Mouse (Mus musculus) 416B (cell line): Measurements from ENCODE around the gene Tob2.
A peak's percentile ranks its signal among the peaks of the same experiment; 100 is the strongest.

ENCODE experiments used
- DNase-seq: peaks from one replicate; pipeline ENCODE4 v3.0.0; 2011; ENCODE audit warnings: low read depth

The Tob2 gene

DNA sequence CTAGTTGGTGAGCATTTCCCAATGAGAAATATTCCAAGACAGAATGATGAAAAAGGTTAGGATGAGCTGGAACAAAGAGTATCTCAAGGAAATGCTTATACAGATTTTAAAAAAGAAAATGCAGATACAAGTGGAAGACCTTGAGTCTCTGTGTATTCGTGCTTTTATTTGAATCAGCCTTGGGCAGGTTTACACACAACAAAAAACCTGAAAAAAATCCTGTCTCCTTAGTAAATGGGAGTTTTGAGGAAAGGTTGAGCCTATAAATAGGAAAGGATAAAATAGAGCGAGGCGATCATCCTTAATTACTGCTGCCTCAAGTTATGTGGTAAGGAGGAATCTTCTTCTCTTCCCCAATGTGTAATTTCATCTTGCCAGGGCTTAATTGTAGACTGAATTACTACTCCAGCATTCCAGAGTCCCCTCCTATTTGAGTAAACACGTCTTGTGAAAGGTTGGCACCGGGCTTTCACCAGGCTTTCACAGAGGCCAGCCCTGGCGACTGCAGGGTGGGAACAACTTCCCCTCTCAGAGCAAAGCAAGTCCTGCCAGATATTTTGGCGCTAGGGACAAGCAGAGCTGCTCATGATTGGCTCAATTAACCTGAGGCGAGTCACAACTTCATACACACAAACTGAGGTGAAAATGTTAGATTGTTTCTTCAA is 2.0 kb upstream of the Tob2 start:
- DNase-seq, result peak; percentile 79

DNA sequence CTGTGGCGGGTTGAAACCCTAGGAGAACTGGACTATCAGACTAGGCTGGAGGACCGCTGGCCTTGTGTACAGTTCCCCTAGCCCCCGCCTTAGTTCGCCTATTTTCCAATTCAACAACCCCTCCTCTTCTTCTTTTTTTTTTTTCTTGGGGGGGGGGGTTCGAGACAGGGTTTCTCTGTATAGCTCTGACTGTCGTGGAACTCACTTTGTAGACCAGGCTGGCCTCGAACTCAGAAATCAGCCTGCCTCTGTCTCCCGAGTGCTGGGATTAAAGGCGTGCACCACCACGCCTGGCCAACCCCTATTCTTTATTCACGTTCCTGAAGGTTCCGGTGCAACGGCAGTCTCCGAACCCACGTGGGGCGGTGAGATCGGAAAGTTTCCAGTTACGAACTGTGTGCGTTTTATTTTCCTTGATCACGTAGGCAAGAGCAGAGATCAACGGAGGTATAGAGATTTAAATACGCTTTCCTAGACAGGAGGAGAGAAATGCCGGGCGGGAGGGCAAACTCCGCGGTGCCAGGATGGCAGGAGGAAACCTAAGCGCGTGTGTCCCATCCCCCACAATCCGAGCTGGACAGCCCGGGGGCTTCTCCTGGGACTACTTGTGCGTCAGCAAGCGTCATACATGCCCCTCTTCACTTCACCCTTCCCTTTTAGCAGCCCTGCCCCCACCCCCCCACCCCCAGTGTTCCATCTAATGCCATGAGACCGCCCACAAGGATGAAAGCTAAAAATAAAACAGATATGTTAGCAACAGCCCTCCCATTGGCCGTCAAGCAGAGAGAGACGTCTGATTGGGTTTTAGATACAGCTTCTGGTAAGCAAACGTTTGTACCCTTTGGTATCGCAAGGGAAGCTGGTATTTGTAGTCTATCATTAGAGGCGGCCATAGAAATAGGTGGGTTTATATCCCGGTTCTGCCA is 997 bp upstream of the Tob2 start:
- DNase-seq, result peak; percentile 99

DNA sequence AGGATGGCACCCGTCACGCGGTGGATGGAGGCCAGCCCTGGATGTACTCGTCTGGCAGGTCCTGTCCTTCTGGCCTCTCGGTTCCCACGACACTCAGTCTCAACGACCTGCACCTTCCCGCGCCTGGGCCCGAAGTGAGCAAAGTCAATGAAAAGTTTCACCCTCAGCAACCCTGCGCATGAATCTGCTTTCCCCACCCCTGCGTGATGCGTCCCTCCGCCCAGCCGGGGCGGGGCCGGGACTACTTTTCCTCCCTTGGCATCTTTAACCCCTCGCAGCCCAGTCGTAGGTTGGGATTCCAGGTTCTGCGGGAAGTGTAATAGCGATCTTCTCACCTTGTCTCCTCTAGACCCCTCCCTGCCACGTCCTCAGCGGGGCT is 469 bp downstream of the Tob2 start:
- DNase-seq, result peak; percentile 94

DNA sequence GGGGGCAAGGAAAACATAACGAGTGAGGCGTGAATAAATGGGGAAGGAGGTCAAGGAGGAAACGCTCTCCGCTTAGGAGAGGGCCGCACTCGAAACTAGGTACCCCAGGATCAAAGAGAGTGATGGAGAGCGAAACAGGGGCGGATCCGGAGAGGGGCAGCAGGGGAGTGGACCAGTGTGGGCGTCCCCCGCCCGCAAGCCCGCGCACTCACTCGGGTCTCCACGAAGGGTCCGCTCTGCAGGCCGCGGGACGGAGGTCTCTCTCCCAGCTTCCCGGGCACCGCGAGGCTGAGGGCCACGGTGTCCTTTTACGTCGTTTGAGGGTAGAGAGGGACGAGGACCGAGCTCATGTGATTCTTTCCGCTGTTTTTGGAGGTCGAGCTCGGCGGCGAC is 876 bp downstream of the Tob2 start:
- DNase-seq, result no peak

DNA sequence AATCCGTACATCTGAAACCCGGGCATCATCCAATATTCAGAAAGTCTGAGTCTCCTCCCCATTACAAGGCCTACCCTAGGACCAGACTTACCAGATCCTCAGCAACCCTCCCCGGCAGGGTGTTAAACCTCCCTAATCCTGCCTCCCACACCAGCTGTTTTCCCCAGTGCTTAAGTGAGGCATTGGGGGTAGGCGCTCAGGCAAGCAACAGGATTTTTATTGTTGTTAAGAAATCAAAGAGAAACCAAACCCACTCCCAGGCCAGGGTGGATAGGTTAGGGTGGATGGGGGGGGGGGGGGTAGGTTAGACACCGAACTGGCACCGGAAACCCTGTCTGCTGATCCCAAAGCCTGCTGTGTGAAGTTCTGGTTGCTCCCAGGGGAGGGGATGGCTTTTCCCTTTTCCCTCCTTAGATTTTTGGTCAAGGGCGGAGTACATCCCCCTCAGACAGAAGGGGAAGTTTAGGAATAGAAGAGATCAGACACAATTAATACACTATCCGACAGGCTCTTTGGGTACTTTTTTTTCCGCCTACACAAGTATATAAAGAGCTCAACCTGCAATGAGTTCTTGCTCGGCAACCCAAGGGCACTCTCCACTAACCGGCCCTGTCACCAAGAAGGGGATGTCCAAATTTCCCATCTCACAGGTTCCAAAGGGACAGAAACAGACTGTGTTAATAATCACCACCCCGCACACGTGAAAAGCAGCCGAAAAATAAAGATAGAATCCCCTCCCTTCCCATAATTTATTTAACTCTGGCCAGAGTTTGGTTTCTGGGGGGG is 1.5 kb downstream of the Tob2 start:
- peak; percentile 48 for DNase-seq

DNA sequence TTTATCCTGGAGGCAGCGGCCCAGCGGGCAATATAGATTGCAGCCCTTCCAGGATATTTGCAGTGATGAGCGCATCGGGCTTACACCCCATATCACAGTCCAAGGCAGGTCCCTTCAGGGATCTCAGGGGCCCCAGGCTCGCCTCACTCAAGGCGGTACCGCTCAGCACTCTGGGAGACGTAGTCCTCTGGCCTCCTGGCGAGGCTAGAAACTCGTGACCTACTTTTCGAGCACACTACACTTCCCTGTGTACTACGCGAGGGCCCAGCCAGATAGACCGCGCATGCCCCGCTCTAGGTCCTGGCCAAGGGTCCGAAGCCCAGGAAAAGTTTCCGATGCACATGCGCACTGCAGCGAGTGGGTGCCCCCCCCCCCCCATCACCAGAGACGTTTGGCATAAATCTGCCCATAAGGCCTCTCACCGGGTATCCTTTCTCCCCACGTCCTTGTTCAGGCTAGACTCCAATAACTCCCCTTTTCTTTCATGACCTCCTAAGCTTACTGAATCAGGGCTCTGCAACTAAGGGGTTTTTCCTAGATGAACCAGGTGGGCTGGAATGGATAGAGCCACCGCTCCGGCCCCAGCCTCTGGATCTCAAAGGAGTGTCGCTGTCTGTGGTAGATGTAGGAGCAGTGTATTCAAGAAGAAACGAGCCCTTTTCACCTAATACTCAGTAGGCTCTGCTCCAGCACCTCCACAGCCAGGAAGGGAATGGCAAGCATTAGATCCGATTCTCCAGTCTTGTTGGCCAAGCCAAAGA is 2.4 kb downstream of the Tob2 start:
- peak; percentile 96 for DNase-seq

DNA sequence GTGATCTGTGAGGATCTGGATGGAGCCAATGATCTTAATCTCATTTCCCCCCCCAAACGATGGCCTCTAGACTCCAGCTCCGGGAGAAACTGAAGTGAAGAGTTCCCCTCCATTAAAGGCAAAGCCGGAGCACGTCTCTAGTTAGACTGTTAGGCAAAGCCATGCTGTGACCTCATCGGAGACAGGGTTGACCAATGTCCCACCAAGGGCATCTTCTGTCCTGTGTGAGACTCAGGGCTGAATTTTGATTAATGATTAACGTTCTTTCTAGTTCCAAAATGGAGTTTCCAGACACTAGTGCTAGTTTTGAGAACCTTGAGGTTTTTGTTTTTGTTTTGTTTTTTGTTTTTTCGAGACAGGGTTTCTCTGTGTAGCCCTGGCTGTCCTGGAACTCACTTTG is 5.5 kb downstream of the Tob2 start:
- DNase-seq, result no peak

DNA sequence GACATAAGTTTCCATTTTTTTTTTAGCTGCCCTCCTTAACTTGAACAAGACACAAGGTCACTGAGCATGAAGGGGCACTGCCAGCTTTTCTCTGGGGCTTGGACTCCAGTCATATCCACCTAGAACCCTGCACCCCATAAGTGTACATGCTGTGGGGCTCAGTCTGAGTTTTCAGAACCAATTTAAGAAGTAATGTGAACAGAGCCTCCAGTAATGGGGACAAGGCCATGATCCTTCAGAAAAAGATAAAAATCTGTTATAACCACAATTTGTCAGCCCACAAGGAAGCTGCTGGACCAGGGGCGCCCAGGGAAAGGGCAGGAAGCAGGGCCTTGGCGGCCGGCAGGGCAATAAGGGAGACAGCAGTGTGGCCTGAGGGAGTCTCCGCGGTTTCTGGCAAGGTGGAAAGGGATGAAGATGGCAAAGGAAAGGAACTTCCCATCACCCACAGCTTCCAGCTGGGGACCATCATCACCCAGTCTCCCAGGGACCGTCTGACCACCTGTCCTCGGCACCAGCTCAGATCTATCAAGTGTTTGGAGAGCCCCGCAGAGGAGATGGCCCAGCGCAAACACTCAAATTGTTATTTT is 6.1 kb downstream of the Tob2 start:
- DNase-seq, result no peak

DNA sequence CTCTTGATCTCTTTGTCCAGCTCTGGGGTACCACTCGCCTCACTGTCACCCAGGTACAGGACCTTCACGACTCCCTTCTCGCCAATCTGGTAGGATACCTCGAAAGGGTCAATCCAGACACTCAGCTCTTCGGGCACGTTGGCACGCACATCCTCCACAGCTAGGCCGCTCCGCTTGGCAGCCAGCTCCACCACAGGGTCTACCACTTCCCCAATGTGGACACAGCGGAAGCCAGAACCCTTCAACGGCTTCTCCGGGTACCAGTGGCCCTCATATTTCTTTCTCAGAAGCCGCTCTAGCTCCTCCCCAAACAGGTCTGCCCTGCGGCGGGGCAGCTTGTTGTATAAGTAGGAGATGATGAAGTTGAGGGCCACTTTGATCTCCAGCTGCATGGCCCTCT is 7.2 kb downstream of the Tob2 start:
- DNase-seq, result no peak

DNA sequence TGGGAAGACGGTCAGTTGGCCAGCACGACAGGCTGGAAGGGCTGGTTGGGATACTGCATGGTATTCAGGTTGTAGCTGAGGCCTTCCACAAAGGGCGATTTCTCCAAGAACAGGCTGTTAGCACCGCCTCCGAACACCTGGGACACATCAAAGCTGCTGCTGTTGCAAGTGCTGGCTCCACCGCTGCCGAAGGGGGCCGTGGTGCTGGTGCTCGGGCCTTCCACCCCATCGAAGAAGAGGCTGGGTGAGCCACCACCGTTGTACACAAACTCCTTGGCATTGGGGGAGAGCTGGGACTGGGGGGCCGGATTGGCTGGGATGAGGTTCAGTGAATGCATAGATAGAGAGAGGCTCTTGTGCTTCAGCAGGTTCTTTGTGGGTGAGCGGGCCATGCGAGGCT is 7.9 kb downstream of the Tob2 start:
- DNase-seq, result no peak

DNA sequence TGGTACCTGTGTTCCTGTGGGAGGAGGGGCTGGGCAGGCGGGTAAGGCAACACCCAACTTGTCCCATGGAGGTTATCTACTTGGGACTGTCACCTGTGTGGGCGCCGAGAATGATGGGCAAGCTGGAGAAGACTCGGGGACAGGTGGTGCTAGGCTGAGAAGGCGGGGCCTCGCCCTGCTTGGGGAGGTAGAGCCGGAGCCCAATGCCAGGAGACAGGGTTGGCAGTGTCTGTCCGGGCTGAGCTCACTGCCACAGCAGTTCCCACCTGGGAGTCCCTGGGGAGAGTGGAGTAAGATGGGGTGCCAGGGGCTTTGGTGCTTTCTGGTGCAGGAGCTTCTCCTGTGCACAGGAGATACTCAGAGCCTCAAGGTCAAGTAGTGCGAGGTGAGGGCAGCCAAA is 9.5 kb downstream of the Tob2 start:
- no peak for DNase-seq

DNA sequence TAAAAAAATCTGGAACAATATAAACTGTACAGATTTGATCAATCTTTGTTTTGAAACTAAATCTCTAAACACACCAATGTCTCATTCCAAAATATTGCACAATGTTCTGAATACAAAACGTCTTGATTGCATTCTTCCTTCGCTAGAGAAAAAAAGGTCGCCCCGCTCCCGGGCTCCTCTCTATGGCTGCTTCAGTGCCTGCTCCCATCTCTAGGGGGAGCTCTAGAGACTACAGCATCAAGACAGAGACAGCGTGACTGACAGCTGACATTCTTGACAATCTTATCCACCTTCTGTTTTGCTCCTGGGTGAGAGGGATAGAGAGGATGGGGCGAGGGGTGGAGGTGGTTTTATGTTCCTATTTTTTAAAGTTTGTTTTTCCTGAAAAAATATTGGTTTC is 10.3 kb downstream of the Tob2 start:
- DNase-seq, result peak; percentile 71

DNA sequence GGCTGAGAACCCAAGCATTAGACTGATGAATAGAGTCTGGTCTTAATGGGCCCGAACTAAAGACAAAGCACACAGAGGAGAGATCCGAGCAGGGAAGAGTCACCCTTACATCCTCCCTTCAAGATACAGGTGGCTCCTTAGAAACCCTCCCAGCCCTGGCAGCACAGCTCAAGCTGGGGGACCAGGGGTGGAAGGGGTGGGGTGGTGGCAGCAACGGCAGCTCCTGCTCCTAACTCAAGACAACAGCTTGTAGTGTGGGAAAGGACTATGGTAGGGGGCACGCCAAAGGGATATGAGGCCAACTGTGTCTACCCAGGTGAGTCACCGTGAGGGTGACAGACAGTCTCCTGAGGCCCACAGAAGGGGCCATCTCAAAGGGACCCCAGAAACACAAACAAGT is 10.7 kb downstream of the Tob2 start:
- no peak for DNase-seq

DNA sequence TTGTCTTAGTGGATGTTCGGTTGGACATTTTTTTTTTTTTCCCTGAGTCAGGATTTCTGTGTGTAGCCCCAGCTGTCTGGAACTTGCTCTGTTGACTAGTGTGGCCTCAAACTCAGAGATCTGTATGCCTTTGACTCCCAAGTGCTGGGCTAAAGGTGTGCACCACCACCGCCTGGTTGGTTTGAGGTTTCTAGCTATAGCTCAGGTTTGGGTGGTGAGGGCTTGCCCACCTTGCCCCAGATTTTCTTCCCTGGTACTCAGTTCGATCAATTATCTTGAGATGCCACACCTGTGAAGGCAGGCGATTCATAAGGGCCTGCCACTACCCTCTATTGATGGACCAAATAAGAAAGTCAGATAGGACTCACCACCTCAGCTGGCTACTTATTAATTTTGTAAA is 11.4 kb downstream of the Tob2 start:
- no peak for DNase-seq

DNA sequence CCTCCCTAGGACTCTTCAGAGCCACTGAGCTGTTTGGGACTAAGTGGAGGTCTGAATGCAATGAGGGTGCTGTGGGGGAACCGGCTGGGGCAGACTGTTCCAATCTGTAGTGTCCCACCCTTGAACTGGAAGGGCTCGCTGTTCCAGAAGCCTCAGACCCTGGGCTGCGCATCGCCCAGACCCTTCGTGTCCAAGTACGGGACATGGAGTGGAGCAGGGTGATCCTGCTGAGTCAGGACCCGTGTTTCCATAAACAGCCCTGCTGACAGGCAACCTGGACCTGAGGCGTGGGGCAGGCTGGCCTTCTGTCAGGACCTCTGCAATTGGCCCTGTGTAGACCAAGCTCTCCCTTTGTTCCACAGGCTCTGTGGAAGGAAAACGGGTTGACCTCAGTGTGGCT is 11.8 kb downstream of the Tob2 start:
- no peak for DNase-seq

DNA sequence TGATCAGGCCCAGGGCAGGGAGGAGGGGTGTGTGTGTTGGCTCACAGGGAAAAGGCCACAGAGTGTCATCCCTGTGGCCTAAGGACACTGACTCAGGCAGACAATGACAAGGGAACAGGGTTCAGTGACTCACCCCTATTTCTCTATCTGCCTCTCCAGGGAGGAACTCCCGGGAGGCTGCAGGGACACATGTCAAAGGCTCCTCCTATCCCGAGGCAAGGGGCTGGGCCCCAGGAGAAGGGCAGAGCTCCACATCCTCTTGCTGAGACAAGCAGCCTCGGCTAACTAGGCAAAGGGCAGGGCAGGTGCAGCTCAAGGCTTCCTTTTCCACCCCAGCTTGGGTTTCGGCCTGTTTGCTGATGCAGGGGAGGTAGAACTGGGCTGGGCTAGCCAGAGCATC is 12.9 kb downstream of the Tob2 start:
- peak; percentile 82 for DNase-seq

DNA sequence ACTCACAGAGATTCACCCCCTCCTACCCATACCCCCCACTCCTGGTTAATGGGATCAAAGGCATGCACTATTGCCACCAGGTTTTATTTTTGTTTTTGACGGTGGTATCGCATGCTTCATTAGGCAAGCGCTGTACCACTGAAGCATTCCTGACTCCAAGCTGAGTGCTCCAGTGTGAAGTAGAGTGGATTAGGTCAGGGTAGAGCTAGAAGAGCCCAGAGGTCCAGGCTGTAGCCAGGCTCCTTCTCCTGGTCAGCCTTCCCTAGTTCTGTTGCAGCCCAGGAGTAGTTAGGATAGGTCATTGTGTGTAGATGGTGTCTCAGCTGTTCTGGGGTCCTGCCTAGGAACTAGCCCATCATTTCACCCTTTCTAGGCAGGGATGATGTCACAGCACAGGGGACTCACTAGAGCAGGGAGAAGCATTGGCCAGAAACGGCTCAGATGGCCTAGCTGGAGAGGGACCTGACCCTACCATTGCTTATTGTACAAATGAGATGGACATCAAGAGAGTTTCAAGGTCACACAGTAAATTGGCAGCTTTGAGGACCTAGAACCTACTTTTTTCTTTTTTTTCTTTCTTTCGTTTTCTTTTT is 13.5 kb downstream of the Tob2 start:
- DNase-seq, result no peak

DNA sequence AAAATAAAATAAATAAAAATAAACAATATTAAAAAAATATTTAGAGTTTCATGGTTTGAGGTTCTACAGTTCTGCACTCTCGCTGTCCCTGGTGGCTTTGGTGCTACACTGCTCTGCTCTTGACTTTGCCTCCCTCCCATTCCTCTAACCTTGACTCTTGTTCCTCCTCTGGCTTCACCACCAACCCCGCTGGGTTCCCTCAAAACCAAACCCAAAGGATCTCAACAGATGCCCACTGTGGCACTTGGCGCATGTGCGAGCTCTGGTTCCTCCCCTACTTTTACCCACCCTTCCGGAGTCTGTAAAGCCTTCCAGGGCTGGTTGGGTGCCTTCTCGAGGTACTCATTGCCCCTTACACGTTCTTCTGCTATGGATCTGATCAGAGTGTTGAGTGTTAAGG is 16.3 kb downstream of the Tob2 start:
- no peak for DNase-seq

DNA sequence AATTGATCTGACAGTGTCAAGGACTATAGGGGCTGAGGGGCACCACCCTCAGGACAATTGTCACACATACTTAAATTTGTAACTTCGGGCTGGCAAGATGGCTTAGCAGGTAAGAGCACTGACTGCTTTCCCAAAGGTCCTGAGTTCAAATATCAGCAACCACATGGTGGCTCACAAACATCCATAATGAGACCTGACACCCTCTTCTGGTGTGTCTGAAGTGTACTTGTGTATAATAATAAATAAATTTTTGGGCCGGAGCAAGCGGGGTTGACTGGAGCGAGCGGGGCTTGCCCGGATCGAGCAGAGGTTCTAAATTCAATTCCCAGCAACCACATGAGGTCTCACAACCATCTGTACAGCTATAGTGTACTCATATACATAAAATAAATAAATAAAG is 18.3 kb downstream of the Tob2 start:
- no peak for DNase-seq

DNA sequence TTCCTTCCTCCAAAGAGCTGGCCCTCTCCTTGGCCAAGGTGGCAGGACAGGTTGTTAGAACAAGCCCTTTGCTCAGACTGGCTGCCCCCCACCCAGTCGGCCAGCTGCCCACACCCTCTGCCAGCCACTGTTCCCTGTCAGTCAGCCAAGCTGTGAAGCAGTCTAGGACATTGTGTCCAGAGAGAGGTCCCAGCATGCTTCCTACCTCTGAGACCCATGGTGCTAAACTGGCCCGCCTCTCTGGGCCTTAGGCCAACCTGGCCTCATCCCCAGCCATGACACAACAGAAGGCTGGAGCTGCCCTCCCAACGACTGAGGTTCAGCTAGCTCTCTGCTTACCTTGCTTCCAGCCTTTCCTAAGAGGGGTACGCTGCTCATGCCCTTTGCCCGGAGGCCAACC is 19.0 kb downstream of the Tob2 start:
- DNase-seq, result peak; percentile 23

DNA sequence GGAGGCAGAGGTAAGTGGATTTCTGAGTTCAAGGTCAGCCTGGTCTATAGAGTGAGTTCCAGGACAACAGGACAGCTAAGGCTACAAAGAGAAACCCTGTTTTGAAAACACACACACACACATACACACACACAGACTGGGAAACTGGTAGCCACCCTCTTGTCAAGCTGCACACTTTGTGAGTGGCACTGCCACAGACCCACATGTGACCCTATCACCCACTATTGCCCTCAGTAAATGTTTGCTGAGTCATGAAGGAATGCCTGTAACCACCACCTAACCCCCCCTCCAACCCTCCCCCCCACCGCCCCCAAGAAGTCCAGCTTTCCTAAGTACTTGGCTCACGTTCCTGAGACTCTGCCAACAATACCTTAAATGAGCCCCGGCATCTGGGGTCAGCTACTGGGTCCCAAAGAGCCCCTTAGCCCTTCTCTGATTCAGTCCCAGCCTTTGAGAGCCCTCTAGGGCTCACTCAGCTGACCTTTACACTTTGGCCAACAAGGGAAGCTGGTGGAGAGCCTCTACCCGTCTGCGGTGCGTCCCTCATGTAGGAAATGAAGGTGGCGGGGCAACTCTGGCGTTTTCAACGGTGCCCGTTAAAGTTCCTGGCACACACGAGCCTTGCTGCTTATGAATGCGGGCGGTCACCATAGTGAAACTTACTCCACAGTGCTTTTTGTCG is 19.9 kb downstream of the Tob2 start:
- DNase-seq, result no peak
